Mouse (Mus musculus) layer of hippocampus, postnatal 10 days (tissue): ENCODE measurements around the gene 4930523C07Rik. TPM values are rescaled to one million over a fixed set of nuclear protein-coding genes. Genes with fewer than 3 reads are reported as not detected.
A peak's percentile ranks its signal among the peaks of the same experiment; 100 is the strongest.

Source experiments
- DNase-seq, 2 experiments: peaks; one replicate each; pipeline ENCODE4 v3.0.0; 2021; ENCODE audit warnings: low spot score in 2 of 2
- long read RNA-seq: library from polyadenylated mRNA; stranded (forward); transcript quantifications from one replicate; pipeline ENCODE4 v2.0.0, GENCODE M21; 2023
- total RNA-seq, 2 experiments: library from RNA; stranded (reverse); gene quantifications; 2 replicates each; pipeline ENCODE4 v1.2.3; 2021

4930523C07Rik gene
- total RNA-seq = 1 to 10 TPM; 2.3 to 2.4 TPM
- long read RNA-seq, full-length matches to known transcripts = 3 of 6 reads
- long read RNA-seq, partial matches to known transcripts = 0 of 6 reads
- long read RNA-seq, other reads (novel, unspliced or antisense) = 3 of 6 reads

DNA sequence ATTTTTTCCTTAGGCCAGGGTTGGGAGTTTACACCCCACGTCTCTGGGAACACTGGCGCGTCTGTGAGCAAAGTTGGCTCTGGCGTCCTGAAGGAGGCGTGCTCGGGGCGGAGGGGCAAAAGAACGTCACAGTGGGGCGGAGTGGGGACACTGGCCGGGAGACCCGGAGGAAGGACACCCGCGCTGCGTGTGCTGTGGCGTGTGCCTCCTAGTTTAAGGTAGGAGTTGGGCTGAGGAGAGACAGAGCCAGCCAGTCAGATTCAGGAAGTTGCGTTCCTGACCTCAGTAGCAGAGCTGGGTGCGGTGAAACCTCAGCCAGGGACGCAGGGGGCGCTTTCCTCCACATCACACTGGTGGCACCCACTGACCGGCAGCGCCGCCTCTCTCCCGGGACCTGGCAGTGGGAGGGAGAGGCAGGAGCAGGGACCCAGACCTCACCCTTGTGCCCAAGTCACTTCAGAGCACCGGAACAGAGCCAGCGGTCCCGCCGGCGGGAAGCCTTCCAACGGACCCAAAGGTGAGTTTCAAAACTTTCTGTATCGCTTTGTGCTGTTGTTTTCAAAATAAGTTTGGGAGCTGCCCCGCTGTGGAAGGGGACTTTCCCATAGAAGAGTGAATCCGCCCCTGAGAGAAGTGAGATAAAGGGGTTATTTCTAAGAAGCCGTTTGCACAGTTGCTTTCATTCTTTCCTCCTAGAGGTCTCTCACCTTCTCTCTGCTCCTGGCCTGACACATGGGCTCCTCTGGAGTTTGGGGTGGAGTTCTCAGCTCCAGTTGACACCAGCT, at the start of gene 4930523C07Rik:
TSS of gene 4930523C07Rik (plus strand) at position 146 of the 785 bp plus-strand sequence.
- DNase-seq = peak; percentile 44 to 54

DNA sequence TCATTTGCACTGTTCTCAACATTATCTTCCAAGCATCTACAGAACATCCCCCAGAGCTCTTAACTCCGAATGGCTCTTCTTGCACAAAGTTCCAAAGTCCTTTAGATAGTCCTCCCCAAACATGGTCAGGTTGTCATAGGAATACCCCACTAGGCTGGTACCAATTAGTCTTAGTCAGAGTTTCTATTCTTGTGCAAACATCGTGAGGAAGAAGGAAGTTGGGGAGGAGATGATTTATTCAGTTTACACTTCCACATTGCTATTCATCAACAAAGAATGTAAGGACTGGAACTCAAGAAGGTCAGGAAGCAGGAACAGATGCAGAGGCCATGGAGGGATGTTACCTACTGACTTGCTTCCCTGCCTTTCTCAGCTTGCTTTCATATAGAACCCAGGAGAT, 46.9 kb upstream of the 4930523C07Rik start:
- no peak for DNase-seq

DNA sequence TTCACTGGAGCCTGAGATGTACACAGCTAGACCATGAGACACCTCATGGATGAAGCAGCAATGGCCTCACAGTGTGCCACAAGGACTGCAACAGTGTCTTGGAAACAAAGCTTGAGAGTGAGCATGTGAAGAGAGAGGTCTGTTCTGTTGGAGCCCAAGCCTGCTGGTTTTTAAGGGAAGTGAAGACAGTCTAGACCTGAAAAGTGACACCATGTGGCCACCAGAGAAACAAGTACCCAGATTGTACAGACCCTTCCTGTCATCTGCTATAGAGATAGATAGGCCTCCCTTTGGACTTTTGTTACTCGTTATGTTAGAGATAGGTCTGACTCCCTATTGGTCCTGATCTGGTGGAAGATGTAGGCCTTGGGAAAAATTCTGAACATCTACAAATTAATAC, 45.8 kb upstream of the 4930523C07Rik start:
- DNase-seq = no peak

DNA sequence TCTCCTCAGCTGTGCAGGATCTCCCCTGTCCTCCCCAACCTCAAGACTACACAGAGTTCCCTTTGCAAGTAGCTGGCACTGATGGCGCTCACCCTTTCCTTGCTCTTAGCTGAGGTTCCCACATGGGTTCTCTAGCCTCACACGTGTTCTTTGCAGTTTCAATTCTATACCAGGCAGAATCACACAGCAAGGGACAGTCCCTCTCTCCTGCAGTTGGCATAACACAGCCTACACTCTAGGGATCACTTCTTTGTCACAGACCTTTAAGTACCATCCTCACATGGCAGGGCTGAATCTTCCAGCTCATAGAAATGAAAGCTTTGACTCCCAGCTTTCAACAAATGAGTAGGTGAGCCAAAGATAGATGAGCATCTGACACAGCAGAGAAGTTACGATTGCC, 45.0 kb upstream of the 4930523C07Rik start:
- DNase-seq = no peak

DNA sequence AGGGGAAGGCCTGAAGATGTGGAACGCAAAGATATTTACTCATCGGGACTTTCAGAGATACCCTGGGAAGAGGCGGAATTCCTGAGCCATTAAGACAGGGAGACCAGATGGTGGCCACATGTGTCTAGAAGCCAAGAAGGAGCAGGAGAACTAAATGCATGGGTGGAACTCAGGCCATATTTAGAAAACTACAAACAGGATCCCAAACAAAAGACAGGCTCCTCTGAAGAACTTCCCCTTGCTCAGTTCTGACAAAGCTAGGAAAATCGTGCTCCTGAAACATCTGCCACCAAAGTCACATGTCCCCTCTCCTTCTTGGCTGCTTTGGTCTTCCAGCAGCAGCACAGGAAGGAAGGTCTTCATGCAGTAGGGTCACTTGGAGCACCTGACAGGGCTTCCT, 38.9 kb upstream of the 4930523C07Rik start:
- no peak for DNase-seq

DNA sequence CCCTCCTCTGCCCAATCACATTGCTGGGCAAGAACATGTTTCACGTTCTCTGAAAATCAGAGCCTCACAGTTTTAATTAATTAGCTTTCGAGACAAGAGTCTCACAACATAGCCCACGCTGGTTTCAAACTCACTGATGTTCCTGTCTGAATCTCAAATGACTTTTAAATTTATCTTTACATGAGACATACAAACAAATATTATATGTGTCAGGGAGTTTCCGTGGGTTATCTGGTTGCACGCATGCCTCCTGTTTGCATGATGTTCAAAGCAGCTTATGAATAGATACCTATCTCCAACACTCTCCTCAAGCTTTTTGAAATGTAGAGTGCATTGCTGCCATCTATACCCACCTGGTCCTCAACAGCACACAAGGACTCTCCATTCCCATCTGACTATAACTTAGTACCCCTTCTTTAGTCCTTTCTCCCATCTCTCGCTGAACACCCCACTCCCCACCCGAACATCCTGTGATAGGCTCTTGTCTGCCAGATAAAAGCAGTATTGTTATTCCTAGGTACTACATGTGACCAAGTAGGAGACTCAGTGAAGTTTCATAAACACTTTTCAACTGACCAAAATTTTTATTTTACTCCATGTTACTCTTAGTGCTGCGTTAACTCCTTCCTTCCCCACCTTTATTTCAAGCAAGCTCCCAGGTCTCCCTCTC, 37.1 kb upstream of the 4930523C07Rik start:
- DNase-seq = no peak

DNA sequence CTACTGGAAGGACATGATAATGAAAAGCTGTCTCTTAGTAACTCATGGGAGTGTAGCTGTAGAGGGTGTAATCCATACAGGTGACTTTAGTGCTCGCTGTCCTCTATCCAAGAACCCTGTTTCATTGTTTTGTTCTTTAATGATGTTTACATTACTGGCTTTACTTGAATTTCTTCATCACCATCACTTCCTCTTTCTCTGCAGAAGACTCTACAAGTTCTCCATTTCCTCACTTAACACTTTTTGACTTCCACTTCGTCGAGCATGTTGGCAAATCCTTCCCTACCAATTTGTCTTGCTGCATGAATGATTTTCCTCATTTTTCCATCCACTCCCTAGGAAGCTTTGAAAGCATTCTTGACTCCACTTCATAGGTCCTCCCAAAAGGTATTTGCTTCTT, 31.1 kb upstream of the 4930523C07Rik start:
- no peak for DNase-seq

DNA sequence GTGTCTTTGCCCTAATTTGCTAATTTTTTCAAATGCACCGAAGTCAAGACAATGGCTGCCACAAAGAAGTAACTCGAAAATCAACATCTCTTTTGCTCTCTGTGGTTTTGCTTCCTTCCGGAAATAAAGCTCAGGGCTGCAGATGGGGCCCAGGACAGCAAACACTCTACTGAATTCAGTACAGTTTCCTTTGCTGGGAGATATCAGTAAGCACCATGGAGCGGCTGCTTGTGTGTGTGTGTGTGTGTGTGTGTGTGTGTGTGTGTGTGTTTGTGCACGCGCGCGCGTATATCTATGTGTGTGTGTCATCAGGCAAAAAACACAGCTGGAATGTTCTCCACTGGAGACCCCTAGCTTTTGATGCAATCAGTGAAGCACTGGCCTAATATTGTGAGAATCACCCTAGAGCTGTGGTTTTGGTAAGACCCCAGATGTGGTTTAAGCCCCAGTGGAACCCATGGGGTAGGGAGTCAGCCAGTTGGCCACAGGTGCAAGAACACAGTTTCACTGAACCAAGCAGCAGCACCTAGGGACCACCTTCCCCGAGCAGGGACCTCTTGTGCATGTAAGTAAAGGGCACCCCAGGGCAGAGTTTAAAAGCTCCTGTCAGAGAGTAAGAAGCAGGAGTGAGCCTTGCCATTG, 19.7 kb upstream of the 4930523C07Rik start:
- no peak for DNase-seq

DNA sequence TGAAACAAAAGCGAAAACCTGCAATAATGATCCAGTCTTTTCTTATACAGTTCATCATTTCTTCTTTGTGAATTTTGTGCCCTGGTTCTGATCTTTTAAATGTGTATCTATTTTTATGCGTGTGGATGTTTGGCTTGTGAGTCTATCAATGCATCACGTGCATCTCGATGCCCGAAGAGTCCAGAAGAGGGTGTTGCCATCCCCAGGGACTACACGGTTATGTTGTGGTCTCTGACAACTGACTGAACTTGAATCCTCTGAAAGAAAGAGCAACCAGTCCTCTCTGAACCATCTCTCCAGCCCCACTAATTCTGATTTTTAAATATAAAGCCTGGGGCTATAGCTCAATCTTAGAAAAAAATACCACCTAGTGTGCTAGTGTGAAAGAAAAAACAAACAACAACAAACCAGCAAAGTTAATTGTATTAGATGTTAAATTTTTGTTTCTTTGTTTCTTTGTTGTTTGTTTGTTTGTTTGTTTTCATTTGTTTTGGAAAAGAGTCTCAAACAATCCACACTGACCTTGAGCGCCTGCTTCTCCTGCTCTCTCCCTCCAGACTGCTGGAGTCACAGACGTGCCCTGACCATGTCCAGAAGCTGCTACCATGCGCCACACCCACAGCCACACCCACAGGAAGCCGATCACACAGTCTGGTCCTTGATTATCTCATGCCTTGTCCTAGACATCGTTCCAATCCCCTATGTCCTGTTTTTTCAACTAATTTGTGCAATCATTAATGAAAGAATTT, 18.9 kb upstream of the 4930523C07Rik start:
- DNase-seq = no peak

DNA sequence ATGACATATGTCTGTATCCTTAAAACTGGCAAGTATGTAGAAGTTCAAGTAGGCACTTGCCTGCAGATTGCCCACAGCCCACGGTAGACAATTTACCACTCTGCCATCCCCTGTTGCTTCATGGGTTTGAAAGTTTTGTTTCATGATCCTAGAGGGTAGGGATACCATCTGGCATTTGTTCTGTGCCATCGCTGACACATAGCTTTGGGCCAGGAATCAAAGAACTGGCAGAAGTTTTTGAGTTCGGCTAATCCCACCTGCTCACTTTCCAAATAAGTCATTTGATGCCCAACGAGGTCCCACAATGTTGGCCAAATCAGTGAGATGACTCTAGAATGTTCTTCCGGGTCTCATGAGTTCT, 18.3 kb upstream of the 4930523C07Rik start:
- peak in 1 of 2 experiments; percentile 26 for DNase-seq

DNA sequence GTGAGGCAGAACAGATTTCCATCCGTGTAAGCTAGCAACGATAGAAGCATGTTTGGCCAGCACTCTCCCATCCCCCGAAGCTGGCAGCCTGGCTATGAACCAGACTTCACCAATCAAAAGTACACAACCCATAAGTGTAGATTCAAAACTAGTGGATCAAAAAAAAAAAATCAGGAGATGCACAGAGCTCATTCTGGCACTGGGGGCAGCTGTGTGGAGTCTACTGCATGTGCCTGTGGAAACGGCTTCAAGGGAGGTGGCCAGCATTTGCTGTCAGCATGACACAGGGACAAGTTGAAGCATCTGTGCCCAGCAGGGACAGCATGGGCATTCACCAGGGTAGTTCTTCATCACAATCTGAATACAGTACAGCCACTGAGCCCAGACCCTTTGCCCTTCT, 16.2 kb upstream of the 4930523C07Rik start:
- peak in 1 of 2 experiments; percentile 31 for DNase-seq

DNA sequence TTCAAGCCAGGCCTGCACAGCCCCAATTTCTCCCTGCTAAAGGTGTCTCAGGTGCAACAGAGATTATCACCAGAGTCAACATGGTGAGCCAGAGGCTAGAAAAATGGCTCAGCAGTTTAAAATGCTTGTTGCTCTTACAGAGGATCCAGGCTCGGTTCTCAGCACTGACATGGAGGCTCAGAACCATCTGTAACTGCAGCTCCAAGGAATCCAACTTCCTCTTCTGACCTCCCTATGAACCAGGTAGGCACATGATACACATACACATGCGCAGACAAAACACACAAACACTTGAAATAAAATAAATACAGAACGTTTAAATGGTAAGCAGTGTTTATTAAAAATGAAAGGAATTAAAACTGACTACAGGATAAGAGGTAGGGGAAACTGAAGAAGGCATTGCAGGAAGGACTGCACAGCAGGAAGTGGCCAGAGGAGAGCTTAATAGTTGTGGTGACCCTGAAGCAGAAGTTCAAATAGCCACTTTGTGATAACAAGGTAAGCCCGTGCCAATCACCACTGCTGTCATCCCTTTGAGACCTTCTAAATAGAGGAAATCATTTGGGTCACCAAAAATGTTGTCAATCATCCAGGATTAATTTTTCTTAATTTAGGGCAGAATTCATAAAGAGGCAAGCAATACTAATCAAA, 10.1 kb upstream of the 4930523C07Rik start:
- no peak for DNase-seq

DNA sequence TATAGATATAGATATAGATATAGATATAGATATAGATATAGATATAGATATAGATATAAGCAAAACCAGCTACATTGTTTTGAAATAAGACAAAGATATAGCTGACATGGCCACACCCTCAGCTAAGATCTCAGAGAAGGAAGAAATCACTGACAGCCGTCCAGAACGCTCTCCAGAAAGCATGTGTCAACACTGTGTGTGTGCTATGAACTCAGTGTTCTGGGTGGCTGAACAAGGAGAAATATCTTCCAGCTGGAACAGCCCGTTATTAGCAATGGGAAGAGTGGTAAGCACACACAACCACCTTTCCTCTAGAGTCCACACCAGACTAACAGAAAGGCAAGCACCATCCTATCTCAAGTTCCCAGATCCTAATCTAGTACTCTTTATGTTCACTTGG, 8.6 kb upstream of the 4930523C07Rik start:
- DNase-seq = no peak

DNA sequence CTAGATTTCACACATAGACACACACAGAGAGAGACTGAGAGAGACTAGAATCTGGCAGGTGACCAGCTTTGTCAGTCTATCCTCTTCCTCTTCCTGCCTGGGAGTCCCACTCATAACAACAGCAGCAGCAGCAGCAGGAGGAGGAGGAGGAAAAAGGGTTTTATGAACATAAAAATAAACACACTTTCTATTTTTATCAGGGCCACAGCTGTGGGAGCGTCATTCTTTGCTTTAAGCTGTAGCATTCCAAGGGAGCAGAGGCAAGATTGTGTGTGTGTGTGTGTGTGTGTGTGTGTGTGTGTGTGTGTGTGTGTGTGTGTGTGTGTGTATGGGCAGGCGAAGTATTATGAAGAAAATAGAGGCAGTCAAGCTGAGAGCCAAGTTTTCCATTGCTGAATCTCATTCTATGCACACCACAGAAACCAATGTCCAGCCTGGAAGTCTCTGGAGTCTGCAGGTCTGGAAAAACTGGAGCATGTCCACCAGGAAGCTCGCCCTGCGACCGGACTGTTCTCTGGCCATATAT, 7.1 kb upstream of the 4930523C07Rik start:
- no peak for DNase-seq

DNA sequence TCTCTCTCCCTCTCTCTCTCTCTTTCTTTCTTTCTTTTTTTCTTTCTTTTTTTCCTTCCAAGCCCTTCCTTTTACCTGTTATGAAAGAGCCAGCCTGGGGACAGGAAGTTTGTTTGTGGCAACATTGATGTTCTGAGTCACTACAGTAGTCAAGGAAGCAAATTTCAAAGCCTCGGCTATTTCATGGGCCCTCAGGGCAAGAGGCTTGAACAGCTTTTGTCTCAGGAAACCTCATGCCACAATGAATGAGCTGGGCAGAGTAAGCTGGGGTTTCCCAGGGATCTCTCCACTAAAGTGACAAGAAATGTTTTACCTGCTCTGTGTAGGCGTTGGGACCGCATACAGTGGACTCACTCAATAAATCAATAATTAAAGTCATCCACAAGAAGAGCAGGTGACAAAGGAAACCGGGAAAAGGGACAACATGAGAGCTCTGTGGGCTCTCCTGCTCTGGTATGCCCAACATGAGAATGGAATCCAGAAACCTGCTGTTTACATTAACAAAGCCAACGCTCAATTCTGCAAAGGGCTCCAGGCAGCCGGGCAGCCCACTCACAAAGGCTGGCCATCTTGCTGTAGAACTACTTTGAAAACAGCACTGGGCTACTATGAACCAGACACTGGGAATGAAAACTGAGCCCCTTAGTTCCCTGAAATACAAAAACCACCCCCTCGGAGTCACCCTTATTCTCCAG, 4.1 kb upstream of the 4930523C07Rik start:
- no peak for DNase-seq

DNA sequence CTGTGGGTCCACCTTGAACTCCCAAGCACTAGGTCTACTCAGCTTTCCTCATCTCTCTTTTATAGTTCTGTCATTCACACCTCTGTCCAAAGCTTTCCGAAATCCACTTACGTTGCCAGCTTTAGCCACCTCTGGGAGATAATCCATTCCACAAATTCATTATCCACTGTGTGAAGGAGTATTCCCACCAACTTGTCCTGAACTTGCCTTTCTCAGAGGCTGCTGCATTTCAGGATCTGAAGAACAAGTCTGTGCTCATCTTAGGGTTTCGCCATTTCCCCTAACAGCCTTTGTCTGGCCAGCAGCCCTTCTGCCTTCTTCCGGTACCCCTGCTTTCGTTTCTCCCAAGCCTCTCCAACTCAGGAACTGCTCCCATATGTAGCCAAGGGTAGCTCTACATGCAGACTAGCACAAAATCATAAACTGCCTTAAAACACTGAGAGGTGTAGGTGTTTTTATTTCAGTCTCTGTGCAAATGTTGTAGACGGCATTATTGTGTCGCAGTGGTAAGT, 2.9 kb upstream of the 4930523C07Rik start:
- no peak for DNase-seq

DNA sequence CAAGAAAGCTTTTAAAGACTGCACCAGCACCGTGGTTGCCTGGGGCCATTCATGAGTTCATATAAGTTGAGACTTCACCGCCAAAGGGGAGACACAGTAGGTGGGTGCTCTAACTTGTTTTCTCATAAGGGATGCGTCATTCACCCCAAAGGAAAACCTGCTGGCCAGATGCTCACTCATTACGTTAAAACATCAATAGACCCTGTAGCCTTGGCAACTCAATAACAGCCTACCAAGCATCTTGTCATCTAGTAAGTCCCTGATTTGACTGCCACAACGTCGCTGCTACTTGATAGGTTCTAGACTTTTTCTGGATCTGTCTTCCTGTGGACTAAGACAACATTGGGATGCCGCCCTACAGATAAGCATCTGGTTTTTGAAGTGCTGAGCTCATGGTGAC, 1.8 kb upstream of the 4930523C07Rik start:
- no peak for DNase-seq

DNA sequence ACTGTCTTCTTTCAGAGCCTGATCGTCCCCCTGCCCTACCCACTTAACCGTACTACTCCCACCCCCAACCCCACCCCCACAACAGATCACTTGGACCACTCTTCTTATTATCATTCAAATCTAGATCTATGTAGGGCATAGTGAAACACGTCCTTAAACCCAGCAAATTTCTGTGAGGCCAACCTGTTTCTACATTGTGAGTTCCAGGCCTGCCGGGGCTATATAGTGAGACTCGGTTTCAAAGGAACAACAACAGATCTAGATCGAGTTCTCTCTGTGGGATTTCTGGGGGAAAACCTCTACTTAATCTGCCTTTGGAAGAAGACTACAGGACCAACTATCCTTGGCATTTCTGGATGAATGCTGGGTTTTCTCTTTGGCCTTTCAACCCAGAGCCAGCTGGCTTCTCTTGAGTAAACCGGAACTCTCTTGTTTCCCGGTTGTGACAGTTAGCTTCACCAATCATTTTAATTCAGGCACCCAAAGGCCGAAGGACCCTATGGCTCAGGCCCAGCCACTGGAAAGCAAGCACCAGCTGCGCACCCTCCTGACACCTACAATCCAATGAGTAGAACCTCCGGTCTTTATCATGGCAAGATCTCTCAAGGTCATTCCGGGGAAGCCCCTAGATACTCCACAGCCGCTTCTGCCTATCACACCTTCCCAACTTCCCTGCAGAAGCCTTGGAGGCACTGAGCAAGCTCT, 759 bp upstream of the 4930523C07Rik start:
- DNase-seq = no peak

DNA sequence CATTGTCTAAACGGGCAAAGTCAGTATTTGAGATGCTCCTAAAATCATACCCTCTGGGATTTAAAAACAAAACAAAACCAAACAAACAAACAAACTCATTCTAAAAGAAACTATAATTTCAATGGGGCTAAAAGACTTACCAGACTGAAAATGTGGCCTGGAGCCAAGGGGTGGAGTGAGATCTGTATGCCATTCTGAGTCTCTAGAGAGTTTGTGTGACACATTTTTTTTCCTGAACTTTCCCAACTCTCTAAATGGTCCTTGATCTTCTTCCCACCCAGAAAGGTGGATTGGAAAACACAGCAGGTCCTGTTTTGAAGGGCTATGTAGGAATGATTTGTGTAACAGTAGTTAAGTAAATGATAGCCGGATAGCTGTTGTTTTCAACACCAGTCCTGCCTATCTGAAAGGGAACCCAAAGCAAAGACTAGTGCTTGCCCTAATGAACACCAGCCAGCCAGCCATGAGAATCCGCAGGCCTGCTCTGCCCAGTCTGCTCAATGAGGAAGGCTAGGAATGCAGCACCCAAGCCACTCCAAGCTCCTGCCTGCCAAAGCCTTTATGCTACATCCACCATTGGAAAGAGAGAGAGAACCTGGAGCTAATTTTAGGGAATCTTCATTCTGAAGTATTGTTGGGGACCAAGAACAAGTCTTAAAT, 1.0 kb downstream of the 4930523C07Rik start:
- no peak for DNase-seq
